Mouse (Mus musculus) small intestine, adult 2 months (tissue): ENCODE measurements at regions not wholly inside any gene's neighbourhood (a gene's known extent, or its start where the extent isn't known, plus 50 kb on each side); places are given as distances from the start of the nearest gene placed in this dataset.

ENCODE experiments used
- CTCF ChIP-seq: fragments of 200-500 bp; IDR thresholded peaks from 2 replicates; pipeline ENCODE4 v1.5.1; 2012; ENCODE audit warnings: low read depth, mild to moderate bottlenecking, control low read depth, inconsistent platforms, low read length, moderate library complexity, mixed read lengths; ENCODE audit not compliant: insufficient replicate concordance, insufficient read length; ENCODE audit errors: extremely low read depth
- POLR2A ChIP-seq: fragments of 200-500 bp; IDR thresholded peaks from 2 replicates; pipeline ENCODE4 v1.6.1; 2012; ENCODE audit warnings: low read depth, mild to moderate bottlenecking, control low read depth, inconsistent platforms, low read length, moderate library complexity

DNA sequence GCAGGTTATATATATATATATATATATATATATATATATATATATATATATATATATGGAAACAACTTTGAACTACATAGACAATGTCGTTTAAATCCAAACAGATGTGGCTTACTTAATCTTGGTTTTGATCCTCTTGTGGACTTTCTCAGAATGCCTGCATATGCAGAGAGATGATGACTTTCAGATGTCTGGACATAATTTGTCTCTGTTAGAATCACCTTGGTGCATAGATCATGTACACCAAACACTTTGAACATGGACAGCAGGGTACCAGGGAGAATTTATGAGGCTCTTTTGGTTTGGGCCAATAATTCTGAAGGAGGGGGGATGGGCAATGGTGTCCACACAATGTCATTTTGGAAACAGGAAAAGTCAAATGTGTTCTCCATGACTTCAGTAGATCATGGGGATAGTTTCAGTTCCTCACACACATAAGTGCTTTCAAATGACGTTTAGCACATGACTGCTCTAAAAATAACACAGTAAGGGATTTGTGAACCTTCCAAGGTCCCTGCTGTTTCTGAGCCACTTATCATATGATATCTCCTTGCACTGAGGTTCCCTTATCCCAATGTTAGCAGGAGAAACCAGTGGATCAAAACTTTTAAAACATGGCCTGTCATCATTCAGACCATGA, 177.4 kb upstream of the Pdzrn3 start:
- TF ChIP-seq POLR2A (no peak), CTCF (no peak)
